Mouse (Mus musculus): Measurements from ENCODE around the gene Rbm14. TPM values are rescaled to one million over a fixed set of nuclear protein-coding genes. Genes with fewer than 3 reads are reported as not detected.

Rbm14 gene
- total RNA-seq, 2 experiments from 2014 or later: 49.9 to 59.8 TPM

- no peak for DNase-seq (ENCODE audit: low spot score in 2 of 2)
- intact Hi-C loops (cut with DNase I): loop anchor here (1.0 to 2.0 kb wide), 3 partner anchors 54 to 149 kb away; partner anchors contain the start of genes Bbs1, Gm21992 and Rbm14
Measured at GRCm38 (mm10) chr19:4756921-4757320, 54.5 kb downstream of the Rbm14 start.

- peak; percentile 97 for DNase-seq (ENCODE audit: low spot score in 2 of 2)
- intact Hi-C loops (cut with DNase I): loop anchor here (1.0 to 2.0 kb wide), 3 partner anchors 55 to 150 kb away; partner anchors contain the start of genes Bbs1, Gm21992 and Rbm14
Measured at GRCm38 (mm10) chr19:4756193-4756911, 55.1 kb downstream of the Rbm14 start, which contains the start of gene Rbm4b. TSS of gene Rbm4b (plus strand) at chr19:4756497.

GRCm38 (mm10) chr19:4755565-4756192, 55.8 kb downstream of the Rbm14 start:
- intact Hi-C loops (cut with DNase I): loop anchor here (1.0 to 2.0 kb wide), 3 partner anchors 56 to 151 kb away; partner anchors contain the start of genes Bbs1, Gm21992 and Rbm14
- peak; percentile 87 to 94 for DNase-seq (ENCODE audit: low spot score in 2 of 2)

Other genes with a start within 250 kb of the Rbm14 start
- gene Lrfn4, start 196.0 kb downstream of the Rbm14 start, total RNA-seq (2021): 10 to 100 TPM; 47.2 to 47.3 TPM
- gene Rce1, start 186.0 kb downstream of the Rbm14 start, total RNA-seq (2021): 10 to 100 TPM; 25.1 to 26.1 TPM
- gene Gm960, start 113.0 kb downstream of the Rbm14 start, total RNA-seq (2021): 1 to 10 TPM; 1.1 to 1.3 TPM
- 100 to 1,000 TPM; 659 to 669 TPM for gene Sptbn2, start 100.5 kb downstream of the Rbm14 start, total RNA-seq (2021)
- gene Rbm4b, start 55.1 kb downstream of the Rbm14 start, total RNA-seq (2021): 10 to 100 TPM; 16.5 to 18.9 TPM
- 10 to 100 TPM; 74.8 to 76.3 TPM for gene Rbm4, start 17.7 kb downstream of the Rbm14 start, total RNA-seq (2021)
- gene Gm21992, start within 50 bp of the Rbm14 start, total RNA-seq (2021): 10 to 100 TPM; 21.8 to 21.9 TPM
- gene Ccs, start 27.7 kb upstream of the Rbm14 start, total RNA-seq (2021): 10 to 100 TPM; 32.0 to 32.8 TPM
- 1 to 10 TPM; 1.8 to 2.4 TPM for gene Ccdc87, start 27.7 kb upstream of the Rbm14 start, total RNA-seq (2021)
- 100 to 1,000 TPM; 106 to 113 TPM for gene Ctsf, start 43.5 kb upstream of the Rbm14 start, total RNA-seq (2021)
- 1 to 10 TPM; 1.1 to 1.9 TPM for gene Actn3, start 66.3 kb upstream of the Rbm14 start, total RNA-seq (2021)
- 10 to 100 TPM; 25.0 to 25.9 TPM for gene Zdhhc24, start 67.0 kb upstream of the Rbm14 start, total RNA-seq (2021)
- gene Bbs1, start 95.0 kb upstream of the Rbm14 start, total RNA-seq (2021): 10 to 100 TPM; 41.5 to 44.1 TPM
- 10 to 100 TPM; 43.6 to 44.4 TPM for gene Dpp3, start 116.7 kb upstream of the Rbm14 start, total RNA-seq (2021)
- 10 to 100 TPM; 19.6 to 26.1 TPM for gene Peli3, start 131.5 kb upstream of the Rbm14 start, total RNA-seq (2021)
- 10 to 100 TPM; 52.6 to 58.0 TPM for gene Mrpl11, start 150.5 kb upstream of the Rbm14 start, total RNA-seq (2021)
- 10 to 100 TPM; 12.4 to 24.4 TPM for gene Npas4, start 178.7 kb upstream of the Rbm14 start, total RNA-seq (2021)
- gene Slc29a2, start 212.2 kb upstream of the Rbm14 start, total RNA-seq (2021): 10 to 100 TPM; 14.1 to 15.0 TPM
- 100 to 1,000 TPM; 126 to 132 TPM for gene B4gat1, start 227.2 kb upstream of the Rbm14 start, total RNA-seq (2021)
- gene AC124502.3, start 227.3 kb upstream of the Rbm14 start, total RNA-seq (2021): 1 to 10 TPM; 3.6 to 5.2 TPM
- gene Brms1, start 229.7 kb upstream of the Rbm14 start, total RNA-seq (2021): 10 to 100 TPM; 20.2 to 23.6 TPM
- 10 to 100 TPM; 92.7 to 93.9 TPM for gene Rin1, start 238.8 kb upstream of the Rbm14 start, total RNA-seq (2021)